In genomic region chr3:88452716-88453115, GRCm38 (mm10) we compare ENCODE assay signal across 23 mouse cellular contexts. TPM values are rescaled to one million over a fixed set of nuclear protein-coding genes. Genes with fewer than 3 reads are reported as not detected.
DNase-seq lines count a peak whose midpoint lies in the region; ATAC-seq and TF ChIP-seq lines count a peak whose summit lies in the region.
"Had no signal": no experiment of that assay in that cellular context is flagged by ENCODE, and none has a peak within 500 bp of the region (broad histone marks: within the 10 kb centered on the region; RNA-seq: fewer than 3 reads in every experiment).

No protein-coding gene starts in this region.

- DNase-seq in cerebellum, adult 18-20 months, result peak; percentile 36 to 37
- DNase-seq in cerebellum, adult 11-12 months, result no peak
- no peak for DNase-seq in hindbrain, postnatal 0 days (ENCODE audit: low spot score)
- peak; percentile 43 for DNase-seq in 416B (ENCODE audit: low read depth)
- DNase-seq in brain, adult 2 months (ENCODE audit: low read depth, low spot score), result peak; percentile 45
- DNase-seq in gastrocnemius, postnatal 25 days, result no peak
- DNase-seq: adrenal gland, postnatal 14 days; kidney, adult 2 months; liver; lung, postnatal 36 days; midbrain, embryonic 14.5 days; right cerebral cortex, postnatal 14 days had no signal

- TF ChIP-seq CTCF in hindbrain, postnatal 0 days (IDR thresholded peaks at IDR 0.05; ENCODE audit: low read depth), result no peak

- H3K4me3 ChIP-seq in hindbrain, embryonic 13.5 days, result no peak overlapping the region
- H3K4me3 ChIP-seq in hindbrain, postnatal 0 days (ENCODE audit: low read length), result no peak overlapping the region
- no peak overlapping the region for H3K4me3 ChIP-seq in heart, embryonic 11.5 days (ENCODE audit: low read depth, low read length)
- H3K4me3 ChIP-seq: heart, embryonic 10.5 days; hindbrain, embryonic 10.5 days; limb, embryonic 10.5 days; liver, embryonic 15.5 days; lung, embryonic 15.5 days; neural tube, embryonic 12.5 days had no signal

- H3K4me1 ChIP-seq in hindbrain, embryonic 13.5 days (replicated peaks), result peaks cover 35% of the 10 kb centered on the region
- H3K4me1 ChIP-seq in hindbrain, postnatal 0 days (ENCODE audit: insufficient read depth, low read length), result peaks cover 13% of the 10 kb centered on the region
- no peaks in the 10 kb centered on the region for H3K4me1 ChIP-seq in heart, embryonic 11.5 days (ENCODE audit: control insufficient read depth, insufficient read depth, low read length)

- H3K9me3 ChIP-seq in hindbrain, embryonic 13.5 days, result no peaks in the 10 kb centered on the region
- H3K9me3 ChIP-seq in hindbrain, postnatal 0 days (ENCODE audit: low read length), result no peaks in the 10 kb centered on the region
- no peaks in the 10 kb centered on the region for H3K9me3 ChIP-seq in heart, embryonic 11.5 days (replicated peaks; ENCODE audit: control insufficient read depth, low read length)
- H3K9me3 ChIP-seq: heart, embryonic 10.5 days; hindbrain, embryonic 10.5 days; limb, embryonic 10.5 days; liver, embryonic 15.5 days; lung, embryonic 15.5 days; megakaryocyte, embryonic 14.5 days; neural tube, embryonic 12.5 days had no signal

- no peak overlapping the region for H3K4me2 ChIP-seq in hindbrain, embryonic 13.5 days
- H3K4me2 ChIP-seq in hindbrain, postnatal 0 days (ENCODE audit: low read depth, low read length), result no peak overlapping the region
- no peak overlapping the region for H3K4me2 ChIP-seq in heart, embryonic 11.5 days
- H3K4me2 ChIP-seq: liver, embryonic 15.5 days; lung, embryonic 15.5 days; neural tube, embryonic 12.5 days had no signal

- no peak for ATAC-seq in hindbrain, embryonic 13.5 days (ENCODE audit: low FRiP score)
- no peak for ATAC-seq in hindbrain, postnatal 0 days
- ATAC-seq in heart, embryonic 11.5 days (replicated peaks; ENCODE audit: insufficient number of reproducible peaks, low FRiP score, low TSS enrichment), result no peak
- ATAC-seq: forebrain, embryonic 14.5 days had no signal

- H3K27ac ChIP-seq in hindbrain, embryonic 13.5 days, result no peak overlapping the region
- no peak overlapping the region for H3K27ac ChIP-seq in hindbrain, postnatal 0 days
- H3K27ac ChIP-seq in heart, embryonic 11.5 days (ENCODE audit: low read depth, low read length), result no peak overlapping the region
- H3K27ac ChIP-seq: heart, embryonic 10.5 days; hindbrain, embryonic 10.5 days; kidney, postnatal 0 days; limb, embryonic 10.5 days; liver, embryonic 15.5 days; lung, embryonic 15.5 days; neural tube, embryonic 12.5 days had no signal

- 74% methylated on average over 6 of the region's 6 CpGs for WGBS in hindbrain, embryonic 13.5 days
- 54% methylated on average over 6 of the region's 6 CpGs for WGBS in hindbrain, postnatal 0 days
- WGBS in heart, embryonic 11.5 days (ENCODE audit: insufficient replicate concordance), result 63% methylated on average over 6 of the region's 6 CpGs

- H3K36me3 ChIP-seq in hindbrain, embryonic 13.5 days, result peaks cover 67% of the 10 kb centered on the region
- peaks cover 10% of the 10 kb centered on the region; the same call in 1 of the 2 replicates for H3K36me3 ChIP-seq in hindbrain, postnatal 0 days (ENCODE audit: insufficient read depth, low read length)
- no peaks in the 10 kb centered on the region for H3K36me3 ChIP-seq in heart, embryonic 11.5 days (ENCODE audit: control insufficient read depth, insufficient read depth, low read length)
- H3K36me3 ChIP-seq: heart, embryonic 10.5 days; hindbrain, embryonic 10.5 days; limb, embryonic 10.5 days; lung, embryonic 15.5 days had no signal

- H3K27me3 ChIP-seq in hindbrain, embryonic 13.5 days, result peaks cover 29% of the 10 kb centered on the region
- no peaks in the 10 kb centered on the region for H3K27me3 ChIP-seq in hindbrain, postnatal 0 days (ENCODE audit: insufficient read depth, low read length)
- H3K27me3 ChIP-seq in heart, embryonic 11.5 days (ENCODE audit: control insufficient read depth, insufficient read depth, low read length), result peaks cover 44% of the 10 kb centered on the region
- H3K27me3 ChIP-seq: lung, embryonic 15.5 days had no signal

- H3K9ac ChIP-seq in hindbrain, embryonic 13.5 days, result 0 out of 2 replicates have a peak overlapping the region, but pooled peaks have one; percentile 5
- no peak overlapping the region for H3K9ac ChIP-seq in hindbrain, postnatal 0 days (replicated peaks; ENCODE audit: low read length)
- no peak overlapping the region for H3K9ac ChIP-seq in heart, embryonic 11.5 days (ENCODE audit: low read depth, low read length)
- H3K9ac ChIP-seq: liver, embryonic 15.5 days; lung, embryonic 15.5 days; neural tube, embryonic 12.5 days had no signal

RNA-seq across cellular contexts. Expression of gene Sema4a, which starts 8.3 kb away (rescaled TPM):
- 25.5 and 27.4 TPM in 2 replicates for polyA plus RNA-seq in hindbrain, embryonic 13.5 days (2015; fragmentation: Nextera tagmentation; extraction: Ambion mirVana)
- 39.4 and 45.2 TPM in 2 replicates for total RNA-seq in hindbrain, postnatal 0 days (2014; rRNA removed)
- 25.4 and 26.5 TPM in 2 replicates for polyA plus RNA-seq in hindbrain, postnatal 0 days (2015; fragmentation: Nextera tagmentation; extraction: Ambion mirVana)
- polyA plus RNA-seq in heart, embryonic 11.5 days (2014; fragmentation: Nextera tagmentation; extraction: Ambion mirVana), result 0.80 and 0.92 TPM in 2 replicates
- total RNA-seq in gastrocnemius, postnatal 25 days (2021), result 1 to 10 TPM; 1.6 to 1.8 TPM

RNA-seq across cellular contexts. Expression of gene Slc25a44, which starts 27.8 kb away (rescaled TPM):
- polyA plus RNA-seq in hindbrain, embryonic 13.5 days (2015; fragmentation: Nextera tagmentation; extraction: Ambion mirVana), result 32.5 and 32.8 TPM in 2 replicates
- total RNA-seq in hindbrain, postnatal 0 days (2014; rRNA removed), result 68.3 and 68.6 TPM in 2 replicates
- 31.9 and 34.1 TPM in 2 replicates for polyA plus RNA-seq in hindbrain, postnatal 0 days (2015; fragmentation: Nextera tagmentation; extraction: Ambion mirVana)
- polyA plus RNA-seq in heart, embryonic 11.5 days (2014; fragmentation: Nextera tagmentation; extraction: Ambion mirVana), result 14.8 and 15.6 TPM in 2 replicates
- 10 to 100 TPM; 14.3 to 14.5 TPM for total RNA-seq in gastrocnemius, postnatal 25 days (2021)

RNA-seq across cellular contexts. Expression of gene Pmf1, which starts 42.6 kb away (rescaled TPM):
- polyA plus RNA-seq in hindbrain, embryonic 13.5 days (2015; fragmentation: Nextera tagmentation; extraction: Ambion mirVana), result 36.9 and 37.8 TPM in 2 replicates
- total RNA-seq in hindbrain, postnatal 0 days (2014; rRNA removed), result 39.4 and 60.4 TPM in 2 replicates
- polyA plus RNA-seq in hindbrain, postnatal 0 days (2015; fragmentation: Nextera tagmentation; extraction: Ambion mirVana), result 47.2 and 48.4 TPM in 2 replicates
- 115 and 118 TPM in 2 replicates for polyA plus RNA-seq in heart, embryonic 11.5 days (2014; fragmentation: Nextera tagmentation; extraction: Ambion mirVana)
- total RNA-seq in gastrocnemius, postnatal 25 days (2021), result 10 to 100 TPM; 16.9 to 19.0 TPM

RNA-seq across cellular contexts. Expression of gene Lmna, which starts 57.0 kb away (rescaled TPM):
- 31.9 and 35.0 TPM in 2 replicates for polyA plus RNA-seq in hindbrain, embryonic 13.5 days (2015; fragmentation: Nextera tagmentation; extraction: Ambion mirVana)
- total RNA-seq in hindbrain, postnatal 0 days (2014; rRNA removed), result 59.7 and 60.8 TPM in 2 replicates
- polyA plus RNA-seq in hindbrain, postnatal 0 days (2015; fragmentation: Nextera tagmentation; extraction: Ambion mirVana), result 59.1 and 61.1 TPM in 2 replicates
- 78.2 and 82.0 TPM in 2 replicates for polyA plus RNA-seq in heart, embryonic 11.5 days (2014; fragmentation: Nextera tagmentation; extraction: Ambion mirVana)
- total RNA-seq in gastrocnemius, postnatal 25 days (2021), result 100 to 1,000 TPM in 1 of 2 experiments, 10 to 100 TPM in 1; 99.2 to 106 TPM

Comparison
In these comparisons a context has a peak if more than half of its experiments do, and no peak if none do; other contexts are left out.
1. DNase-seq: peak in cerebellum, adult 18-20 months (2 of 2), 416B (single experiment) and brain, adult 2 months (single experiment); none in cerebellum, adult 11-12 months (single experiment), hindbrain, postnatal 0 days (single experiment) and gastrocnemius, postnatal 25 days (single experiment).
2. RNA of gene Sema4a, which starts 8.3 kb away (polyA plus RNA-seq): 25.4 to 26.5 TPM in hindbrain, postnatal 0 days and 25.5 to 27.4 TPM in hindbrain, embryonic 13.5 days; 0.80 to 0.92 TPM in heart, embryonic 11.5 days; every median in the first group is over 10 times any median in the second.